11 mouse cellular contexts compared by ENCODE assay signal in genomic region chr13:113600531-113601463, GRCm38 (mm10). TPM values are rescaled to one million over a fixed set of nuclear protein-coding genes. Genes with fewer than 3 reads are reported as not detected.
A peak's percentile ranks its signal among the peaks of the same experiment; 100 is the strongest.
DNase-seq lines count a peak whose midpoint lies in the region; ATAC-seq lines count a peak whose summit lies in the region.
"Had no signal": no experiment of that assay in that cellular context is flagged by ENCODE, and none has a peak within 500 bp of the region (broad histone marks: within the 10 kb centered on the region; RNA-seq: fewer than 3 reads in every experiment).

No protein-coding gene starts in this region.

- ATAC-seq in forebrain, embryonic 11.5 days (replicated peaks; ENCODE audit: low FRiP score) = no peak
- ATAC-seq in forebrain, embryonic 13.5 days = no peak
- ATAC-seq in liver, embryonic 12.5 days = peak; percentile 25; the same call in 1 of the 2 replicates
- ATAC-seq in neutrophil, adult 5-6 weeks (ENCODE audit: extremely low read depth, insufficient number of reproducible peaks, low FRiP score, poor library complexity, severe bottlenecking) = peak; percentile 88

- DNase-seq in forebrain, embryonic 11.5 days (ENCODE audit: low spot score) = peak; percentile 47
- DNase-seq in testis, postnatal 10 days (ENCODE audit: low spot score) = peak; percentile 33
- DNase-seq in testis, postnatal 14 days (ENCODE audit: low spot score) = no peak
- no peak for DNase-seq in embryo, embryonic 11 days
- no peak for DNase-seq in layer of hippocampus, postnatal 14 days (ENCODE audit: low spot score in 2 of 2)
- DNase-seq: left cerebral cortex, postnatal 4 days; thymus, adult 2 months had no signal

- no peaks in the 10 kb centered on the region for H3K27me3 ChIP-seq in forebrain, embryonic 11.5 days (ENCODE audit: control insufficient read depth, insufficient read depth, low read length)
- no peaks in the 10 kb centered on the region for H3K27me3 ChIP-seq in forebrain, embryonic 13.5 days
- no peaks in the 10 kb centered on the region for H3K27me3 ChIP-seq in liver, embryonic 12.5 days (replicated peaks)
- H3K27me3 ChIP-seq: neural tube, embryonic 13.5 days had no signal

- no peak overlapping the region for H3K4me3 ChIP-seq in forebrain, embryonic 11.5 days (ENCODE audit: low read depth, low read length)
- H3K4me3 ChIP-seq in forebrain, embryonic 13.5 days = no peak overlapping the region
- no peak overlapping the region for H3K4me3 ChIP-seq in liver, embryonic 12.5 days
- H3K4me3 ChIP-seq: neural tube, embryonic 13.5 days had no signal

- WGBS in forebrain, embryonic 11.5 days = 93% methylated on average over 18 of the region's 18 CpGs
- WGBS in forebrain, embryonic 13.5 days = 94% methylated on average over 18 of the region's 18 CpGs
- 66% methylated on average over 18 of the region's 18 CpGs for WGBS in liver, embryonic 12.5 days (ENCODE audit: insufficient replicate concordance)

- H3K4me2 ChIP-seq in forebrain, embryonic 11.5 days (ENCODE audit: low read depth, low read length, severe bottlenecking) = no peak overlapping the region
- H3K4me2 ChIP-seq in forebrain, embryonic 13.5 days = no peak overlapping the region
- no peak overlapping the region for H3K4me2 ChIP-seq in liver, embryonic 12.5 days
- H3K4me2 ChIP-seq: neural tube, embryonic 13.5 days had no signal

- no peaks in the 10 kb centered on the region; the same call in 1 of the 2 replicates for H3K36me3 ChIP-seq in forebrain, embryonic 11.5 days (ENCODE audit: control insufficient read depth, insufficient read depth, low read length)
- 0 out of 2 replicates have a peak, but pooled peaks cover 4% of the 10 kb centered on the region for H3K36me3 ChIP-seq in forebrain, embryonic 13.5 days (ENCODE audit: poor library complexity, severe bottlenecking)
- H3K36me3 ChIP-seq in liver, embryonic 12.5 days = peaks cover 13% of the 10 kb centered on the region
- H3K36me3 ChIP-seq: neural tube, embryonic 13.5 days had no signal

- no peak overlapping the region for H3K9ac ChIP-seq in forebrain, embryonic 11.5 days (ENCODE audit: low read length)
- no peak overlapping the region for H3K9ac ChIP-seq in forebrain, embryonic 13.5 days
- no peak overlapping the region for H3K9ac ChIP-seq in liver, embryonic 12.5 days
- H3K9ac ChIP-seq: neural tube, embryonic 13.5 days had no signal

- no peaks in the 10 kb centered on the region for H3K9me3 ChIP-seq in forebrain, embryonic 11.5 days (ENCODE audit: control insufficient read depth, low read length)
- H3K9me3 ChIP-seq in forebrain, embryonic 13.5 days (replicated peaks) = no peaks in the 10 kb centered on the region
- H3K9me3 ChIP-seq in liver, embryonic 12.5 days (replicated peaks) = no peaks in the 10 kb centered on the region
- H3K9me3 ChIP-seq: neural tube, embryonic 13.5 days had no signal

- 0 out of 2 replicates have a peak, but pooled peaks cover 2% of the 10 kb centered on the region for H3K4me1 ChIP-seq in forebrain, embryonic 11.5 days (replicated peaks; ENCODE audit: control insufficient read depth, insufficient read depth, low read length)
- H3K4me1 ChIP-seq in forebrain, embryonic 13.5 days = peaks cover 30% of the 10 kb centered on the region
- peaks cover 74% of the 10 kb centered on the region for H3K4me1 ChIP-seq in liver, embryonic 12.5 days

- H3K27ac ChIP-seq in forebrain, embryonic 11.5 days (ENCODE audit: low read depth, low read length) = no peak overlapping the region
- no peak overlapping the region for H3K27ac ChIP-seq in forebrain, embryonic 13.5 days
- peak overlapping the region; percentile 51; the same call in 1 of the 2 replicates for H3K27ac ChIP-seq in liver, embryonic 12.5 days
- H3K27ac ChIP-seq: neural tube, embryonic 13.5 days had no signal

RNA-seq across cellular contexts. Expression of gene Snx18, which starts 17.6 kb away (rescaled TPM):
- polyA plus RNA-seq in forebrain, embryonic 11.5 days (2014; fragmentation: Nextera tagmentation; extraction: Ambion mirVana) = 18.7 and 21.1 TPM in 2 replicates
- 7.6 and 8.3 TPM in 2 replicates for polyA plus RNA-seq in forebrain, embryonic 13.5 days (2015; fragmentation: Nextera tagmentation; extraction: Ambion mirVana)
- 12.3 and 12.8 TPM in 2 replicates for polyA plus RNA-seq in liver, embryonic 12.5 days (2016; fragmentation: Nextera tagmentation; extraction: Ambion mirVana)
- 84.5 and 95.9 TPM in 2 replicates for total RNA-seq in neutrophil, adult 5-6 weeks (2017)
- 10 to 100 TPM; 26.6 to 29.4 TPM for total RNA-seq in layer of hippocampus, postnatal 14 days (2021)

Comparison
In these comparisons a context has a peak if more than half of its experiments do, and no peak if none do; other contexts are left out.
1. DNase-seq: peak in forebrain, embryonic 11.5 days (single experiment) and testis, postnatal 10 days (single experiment); none in testis, postnatal 14 days (single experiment), embryo, embryonic 11 days (single experiment) and layer of hippocampus, postnatal 14 days (0 of 2).
2. ATAC-seq: peak in liver, embryonic 12.5 days (single experiment) and neutrophil, adult 5-6 weeks (single experiment); none in forebrain, embryonic 11.5 days (single experiment) and forebrain, embryonic 13.5 days (single experiment).